Mouse (Mus musculus): ENCODE measurements around the gene Clec4a1. TPM values are rescaled to one million over a fixed set of nuclear protein-coding genes. Genes with fewer than 3 reads are reported as not detected.

Gene Clec4a1
- total RNA-seq, 2 experiments from 2014 or later = 5.4 to 6.5 TPM

Other genes starting within 250 kb of the Clec4a1 start
- not detected for gene Nanog, start 214.4 kb upstream of the Clec4a1 start, total RNA-seq (2021)
- 1 to 10 TPM; 1.6 to 2.0 TPM for gene Slc2a3, start 120.2 kb upstream of the Clec4a1 start, total RNA-seq (2021)
- 10 to 100 TPM; 33.4 to 34.7 TPM for gene Foxj2, start 101.9 kb upstream of the Clec4a1 start, total RNA-seq (2021)
- 1 to 10 TPM; 3.0 to 5.0 TPM for gene C3ar1, start 65.7 kb upstream of the Clec4a1 start, total RNA-seq (2021)
- gene Necap1, start 47.4 kb upstream of the Clec4a1 start, total RNA-seq (2021) = 10 to 100 TPM; 19.9 to 20.4 TPM
- gene Clec4a3, start 30.7 kb downstream of the Clec4a1 start, total RNA-seq (2021) = 1 to 10 TPM; 3.5 to 4.1 TPM
- gene Clec4a4, start 68.5 kb downstream of the Clec4a1 start, total RNA-seq (2021) = not detected
- not detected for gene Clec4b1, start 128.1 kb downstream of the Clec4a1 start, total RNA-seq (2021)
- 1 to 10 TPM; 2.5 to 2.9 TPM for gene Clec4a2, start 184.6 kb downstream of the Clec4a1 start, total RNA-seq (2021)